Mouse (Mus musculus) kidney, embryonic 16.5 days (tissue): ENCODE measurements around the gene Med10. TPM values are rescaled to one million over a fixed set of nuclear protein-coding genes. Genes with fewer than 3 reads are reported as not detected.

Source experiments
- ATAC-seq: fragments of 200-750 bp; cut with Nextera tagmentation; 2 replicates; pipeline ENCODE4 v1.8.0; 2017; ENCODE audit warnings: moderate TSS enrichment; ENCODE audit not compliant: low FRiP score, low TSS enrichment
- H3K27ac ChIP-seq: fragments of 300-500 bp; sonication (generic); 2 replicates; pipeline ENCODE4 v1.5.1; 2014; ENCODE audit warnings: low read length
- H3K27me3 ChIP-seq: fragments of 300-500 bp; sonication (generic); 2 replicates; pipeline ENCODE4 v1.6.1; 2014; ENCODE audit warnings: low read length, control low read depth, mixed read lengths; ENCODE audit not compliant: insufficient read depth
- H3K36me3 ChIP-seq: fragments of 300-500 bp; sonication (generic); 2 replicates; pipeline ENCODE4 v1.6.1; 2014; ENCODE audit warnings: low read length, control low read depth, mixed read lengths; ENCODE audit not compliant: insufficient read depth
- H3K4me1 ChIP-seq: fragments of 300-500 bp; sonication (generic); 2 replicates; pipeline ENCODE4 v1.6.1; 2014; ENCODE audit warnings: low read length, control low read depth, mixed read lengths; ENCODE audit not compliant: insufficient read depth
- H3K4me2 ChIP-seq: fragments of 300-500 bp; sonication (generic); replicated peaks from 2 replicates; pipeline ENCODE4 v1.6.1; 2014; ENCODE audit warnings: low read depth, low read length
- H3K4me3 ChIP-seq: fragments of 300-500 bp; sonication (generic); 2 replicates; pipeline ENCODE4 v1.5.1; 2014; ENCODE audit warnings: mild to moderate bottlenecking, low read length
- H3K9ac ChIP-seq: fragments of 300-500 bp; sonication (generic); replicated peaks from 2 replicates; pipeline ENCODE4 v1.6.1; 2014; ENCODE audit warnings: low read length
- H3K9me3 ChIP-seq: fragments of 300-500 bp; sonication (generic); 2 replicates; pipeline ENCODE4 v1.6.1; 2016; ENCODE audit warnings: low read length, control low read depth
- WGBS: fragments of 180-500 bp; shearing (Covaris S2); extraction: QIAGEN DNeasy Blood & Tissue Kit; methylation state at CpG from one replicate; pipeline ENCODE4 v1.1.7; 2014; 5-methylcytosine and 5-hydroxymethylcytosine counted together
- polyA plus RNA-seq: library from polyadenylated mRNA; unstranded; fragments of >200 nt; fragmentation: Nextera tagmentation; extraction: Ambion mirVana; gene quantifications from 2 replicates; pipeline ENCODE4 v1.2.1, GENCODE M21; 2015

Med10 gene
- polyA plus RNA-seq, 1 experiment from 2014 or later, result 153 TPM

GRCm38 (mm10) chr13:69825396-69826095 lies 23.4 kb downstream of the Med10 start:
- no peak overlapping the region for H3K27ac ChIP-seq
- H3K9me3 ChIP-seq, result no peaks in the 10 kb centered on the region
- no peak overlapping the region for H3K4me2 ChIP-seq
- WGBS, result 42% methylated on average over 8 of the region's 8 CpGs
- H3K9ac ChIP-seq, result no peak overlapping the region
- no peaks in the 10 kb centered on the region for H3K27me3 ChIP-seq
- no peak for ATAC-seq
- H3K4me1 ChIP-seq, result no peaks in the 10 kb centered on the region
- H3K4me3 ChIP-seq, result no peak overlapping the region
- no peaks in the 10 kb centered on the region for H3K36me3 ChIP-seq

DNA sequence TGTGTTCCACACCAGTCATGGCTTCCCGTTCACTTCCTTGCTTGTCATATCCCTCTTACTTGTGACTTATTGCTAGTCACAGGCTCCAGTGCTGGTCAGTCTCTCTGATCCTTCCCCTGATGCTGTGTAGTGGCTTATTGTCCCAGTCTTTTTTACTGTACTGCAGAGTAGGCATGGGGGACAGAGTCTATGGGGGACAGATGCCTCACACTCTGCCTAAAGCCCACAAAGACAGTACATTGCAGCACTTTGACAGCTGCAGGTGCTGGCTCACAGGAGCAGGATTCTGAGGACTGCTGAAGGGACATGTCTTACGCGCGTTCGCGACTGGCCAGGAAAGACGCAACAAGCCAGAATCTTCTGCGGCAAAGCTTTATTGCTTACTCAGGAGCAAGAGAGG lies 28.4 kb downstream of the Med10 start:
- Histone ChIP-seq H3K4me1 (no peaks in the 10 kb centered on the region), H3K27ac (no peak overlapping the region), H3K9ac (no peak overlapping the region), H3K4me3 (no peak overlapping the region), H3K36me3 (no peaks in the 10 kb centered on the region), H3K4me2 (no peak overlapping the region), H3K9me3 (no peaks in the 10 kb centered on the region), H3K27me3 (no peaks in the 10 kb centered on the region)
- WGBS, result 91% methylated on average over 8 of the region's 8 CpGs
- ATAC-seq, result no peak

GRCm38 (mm10) chr13:69832578-69832977 lies 30.4 kb downstream of the Med10 start:
- Histone ChIP-seq H3K9me3 (no peaks in the 10 kb centered on the region), H3K4me1 (no peaks in the 10 kb centered on the region), H3K36me3 (no peaks in the 10 kb centered on the region), H3K27ac (no peak overlapping the region), H3K9ac (no peak overlapping the region), H3K27me3 (no peaks in the 10 kb centered on the region), H3K4me3 (no peak overlapping the region), H3K4me2 (no peak overlapping the region)
- 87% methylated on average over 9 of the region's 9 CpGs for WGBS
- no peak for ATAC-seq

GRCm38 (mm10) chr13:69833416-69833815 lies 31.2 kb downstream of the Med10 start:
- WGBS, result 86% methylated on average over 11 of the region's 11 CpGs
- Histone ChIP-seq H3K36me3 (no peaks in the 10 kb centered on the region), H3K4me1 (no peaks in the 10 kb centered on the region), H3K27me3 (no peaks in the 10 kb centered on the region), H3K4me3 (no peak overlapping the region), H3K9me3 (no peaks in the 10 kb centered on the region), H3K9ac (no peak overlapping the region), H3K4me2 (no peak overlapping the region), H3K27ac (no peak overlapping the region)
- no peak for ATAC-seq

- Histone ChIP-seq H3K36me3 (no peaks in the 10 kb centered on the region), H3K9ac (no peak overlapping the region), H3K27ac (no peak overlapping the region), H3K4me3 (no peak overlapping the region), H3K27me3 (no peaks in the 10 kb centered on the region), H3K4me2 (no peak overlapping the region), H3K9me3 (no peaks in the 10 kb centered on the region), H3K4me1 (no peaks in the 10 kb centered on the region)
- no peak for ATAC-seq
- 89% methylated on average over 1 of the region's 1 CpGs for whole genome bisulfite sequencing
Measured at GRCm38 (mm10) chr13:69845592-69845991, 43.4 kb downstream of the Med10 start.

DNA sequence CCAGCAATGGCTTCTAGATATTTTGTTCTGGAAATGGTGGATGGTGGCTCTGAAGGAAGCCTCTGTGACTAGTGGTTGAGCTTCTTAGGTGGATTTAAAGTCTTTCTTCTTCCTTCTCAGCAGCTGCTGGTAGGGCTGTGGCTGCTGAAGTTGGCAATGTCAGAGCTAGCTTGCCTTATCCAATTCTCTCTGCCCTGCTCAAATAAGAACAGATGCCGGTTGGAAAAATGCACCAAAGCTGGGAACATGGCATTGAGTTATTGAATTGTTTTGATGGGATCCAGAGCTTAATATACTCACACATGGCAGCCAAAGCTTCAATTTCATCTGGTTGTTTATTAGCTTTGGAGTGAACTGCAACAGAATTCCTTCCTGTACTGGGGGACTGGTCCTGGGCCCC lies 47.4 kb downstream of the Med10 start:
- ATAC-seq, result no peak
- H3K27me3 ChIP-seq, result no peaks in the 10 kb centered on the region
- no peak overlapping the region for H3K27ac ChIP-seq
- WGBS, result 93% methylated on average over 1 of the region's 1 CpGs
- H3K4me1 ChIP-seq, result no peaks in the 10 kb centered on the region
- H3K36me3 ChIP-seq, result no peaks in the 10 kb centered on the region
- H3K9ac ChIP-seq, result no peak overlapping the region
- H3K9me3 ChIP-seq, result no peaks in the 10 kb centered on the region
- no peak overlapping the region for H3K4me2 ChIP-seq
- no peak overlapping the region for H3K4me3 ChIP-seq

DNA sequence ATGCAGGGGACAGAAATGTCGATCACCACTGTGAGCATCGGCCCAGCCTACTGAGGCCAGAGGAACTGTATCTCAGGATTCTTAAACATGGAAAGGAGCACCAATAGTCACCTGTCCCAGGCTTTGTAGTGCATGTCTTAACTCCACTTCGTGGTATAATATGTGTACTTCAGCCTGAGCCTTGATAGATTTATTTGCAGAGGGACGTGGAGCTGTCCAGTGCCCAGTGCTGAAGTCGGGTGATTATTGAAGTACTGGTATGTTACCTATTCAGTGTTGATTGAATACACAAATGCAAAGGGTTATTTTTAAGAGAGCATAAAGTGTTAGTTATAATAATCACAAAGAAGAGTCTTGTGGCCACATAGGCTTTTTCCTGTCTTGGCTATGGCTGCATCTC lies 50.1 kb downstream of the Med10 start:
- H3K4me3 ChIP-seq, result no peak overlapping the region
- 56% methylated on average over 5 of the region's 5 CpGs for WGBS
- ATAC-seq, result no peak

DNA sequence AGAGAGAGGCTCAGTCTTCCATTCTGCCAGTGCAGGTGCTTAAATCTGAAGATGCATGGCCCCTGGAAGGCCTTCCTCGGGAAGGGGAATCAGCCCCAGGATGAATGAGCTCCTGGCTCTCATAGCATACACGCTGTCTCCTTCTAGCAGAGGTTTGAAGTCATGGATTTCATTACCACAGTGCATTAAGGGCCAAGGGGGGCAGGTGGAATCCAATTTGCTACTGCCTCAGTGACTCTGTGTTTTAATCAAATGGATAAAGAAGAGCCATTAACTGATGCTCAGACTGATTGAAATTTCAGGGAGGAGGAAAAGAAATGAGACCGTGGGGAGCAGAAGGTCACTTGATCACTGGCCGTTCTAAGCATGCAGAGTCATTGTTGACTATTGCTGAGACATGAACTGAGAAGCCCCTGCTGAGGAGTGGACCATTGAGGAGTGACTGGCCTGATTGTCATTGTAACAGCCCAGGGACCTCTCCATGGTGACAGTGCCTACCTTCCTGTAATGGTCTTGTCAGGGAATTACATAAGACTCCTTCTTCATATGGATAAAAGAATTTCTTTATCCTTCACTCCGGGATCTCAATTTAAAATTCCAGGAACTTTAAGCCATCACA lies 51.3 kb downstream of the Med10 start:
- no peak overlapping the region for H3K4me3 ChIP-seq
- no peak for ATAC-seq
- no peaks in the 10 kb centered on the region for H3K36me3 ChIP-seq
- H3K27me3 ChIP-seq, result no peaks in the 10 kb centered on the region
- no peaks in the 10 kb centered on the region for H3K9me3 ChIP-seq
- no peak overlapping the region for H3K4me2 ChIP-seq
- no peak overlapping the region for H3K9ac ChIP-seq
- no peak overlapping the region for H3K27ac ChIP-seq
- WGBS, result 75% methylated on average over 5 of the region's 5 CpGs
- no peaks in the 10 kb centered on the region for H3K4me1 ChIP-seq

More for the DNA sequence above, 50.1 kb downstream of the Med10 start:
- H3K36me3 ChIP-seq, result no peaks in the 10 kb centered on the region
- no peak overlapping the region for H3K4me2 ChIP-seq
- H3K27me3 ChIP-seq, result no peaks in the 10 kb centered on the region
- no peaks in the 10 kb centered on the region for H3K9me3 ChIP-seq
- H3K9ac ChIP-seq, result no peak overlapping the region
- no peaks in the 10 kb centered on the region for H3K4me1 ChIP-seq
- H3K27ac ChIP-seq, result no peak overlapping the region

- no peaks in the 10 kb centered on the region for H3K27me3 ChIP-seq
- ATAC-seq, result no peak
- H3K9ac ChIP-seq, result no peak overlapping the region
- H3K9me3 ChIP-seq, result no peaks in the 10 kb centered on the region
- no peak overlapping the region for H3K4me2 ChIP-seq
- no peak overlapping the region for H3K27ac ChIP-seq
- 97% methylated on average over 1 of the region's 1 CpGs for WGBS
- H3K4me1 ChIP-seq, result no peaks in the 10 kb centered on the region
- H3K4me3 ChIP-seq, result no peak overlapping the region
- H3K36me3 ChIP-seq, result no peaks in the 10 kb centered on the region
Measured at GRCm38 (mm10) chr13:69855941-69856340, 53.7 kb downstream of the Med10 start.

DNA sequence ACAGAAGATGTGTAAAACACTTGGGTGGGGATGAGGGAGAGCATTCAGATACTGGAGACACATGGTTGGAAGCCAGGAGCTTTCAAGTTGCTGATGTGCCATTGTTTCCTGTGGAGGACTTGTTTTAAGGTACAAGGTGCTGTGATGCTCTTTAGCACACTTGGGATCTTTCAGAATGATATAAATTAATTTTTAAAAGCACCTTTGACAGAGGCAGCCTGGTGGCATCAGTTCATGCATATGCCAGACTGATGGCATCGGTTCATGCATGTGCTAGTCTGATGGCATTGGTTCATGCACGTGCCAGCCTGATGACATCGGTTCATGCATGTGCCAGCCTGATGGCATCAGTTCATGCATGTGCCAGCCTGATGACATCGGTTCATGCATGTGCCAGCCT lies 60.1 kb downstream of the Med10 start:
- Histone ChIP-seq H3K27ac (no peak overlapping the region), H3K27me3 (no peaks in the 10 kb centered on the region), H3K4me3 (no peak overlapping the region), H3K4me2 (no peak overlapping the region), H3K36me3 (no peaks in the 10 kb centered on the region), H3K4me1 (no peaks in the 10 kb centered on the region), H3K9me3 (no peaks in the 10 kb centered on the region), H3K9ac (no peak overlapping the region)
- no peak for ATAC-seq
- WGBS, result 98% methylated on average over 4 of the region's 4 CpGs
